Mouse (Mus musculus) cerebellum, adult 2 months (tissue): ENCODE data around the gene Chst3. TPM values are rescaled to one million over a fixed set of nuclear protein-coding genes. Genes with fewer than 3 reads are reported as not detected.
A peak's percentile ranks its signal among the peaks of the same experiment; 100 is the strongest.

ENCODE experiments used
- DNase-seq, 2 experiments: peaks; one replicate each; pipeline ENCODE4 v3.0.0; 2021
- H3K27ac ChIP-seq: fragments of 200-500 bp; 2 replicates; pipeline ENCODE4 v1.5.1; 2012; ENCODE audit warnings: low read length, control low read depth, inconsistent platforms; ENCODE audit not compliant: insufficient read depth
- H3K27me3 ChIP-seq: fragments of 200-500 bp; 2 replicates; pipeline ENCODE4 v1.6.1; 2012; ENCODE audit warnings: inconsistent platforms, mild to moderate bottlenecking, low read length, moderate library complexity; ENCODE audit not compliant: control insufficient read depth, insufficient read depth
- H3K4me1 ChIP-seq: fragments of 200-500 bp; 2 replicates; pipeline ENCODE4 v1.6.1; 2011; ENCODE audit warnings: low read length; ENCODE audit not compliant: control insufficient read depth, insufficient read depth
- H3K4me3 ChIP-seq: fragments of 200-500 bp; replicated peaks from 2 replicates; pipeline ENCODE3; 2011; ENCODE audit warnings: mild to moderate bottlenecking, low read depth, low read length, control low read depth; ENCODE audit not compliant: insufficient read depth
- CTCF ChIP-seq: fragments of 200-500 bp; IDR thresholded peaks from 2 replicates; pipeline ENCODE4 v1.5.1; 2011; ENCODE audit warnings: low read depth, mild to moderate bottlenecking, control low read depth, low read length, moderate library complexity, borderline replicate concordance; ENCODE audit not compliant: insufficient read depth
- POLR2A ChIP-seq: fragments of 200-500 bp; IDR thresholded peaks from 2 replicates; pipeline ENCODE4 v1.6.1; 2011; ENCODE audit warnings: low read length, control low read depth, borderline replicate concordance; ENCODE audit not compliant: insufficient read depth
- WGBS: fragments of 180-500 bp; shearing (Covaris S2); methylation state at CpG from one replicate; pipeline ENCODE4 v1.1.7; 2018; 5-methylcytosine and 5-hydroxymethylcytosine counted together
- polyA plus RNA-seq: library from polyadenylated mRNA; depleted of rRNA; stranded (reverse); fragments of >200 nt; gene quantifications from 2 replicates; pipeline ENCODE4 v1.2.3, GENCODE M21; 2012; rRNA removed

Gene Chst3
- 2.2 TPM in 2 replicates for polyA plus RNA-seq

- no peaks in the 10 kb centered on the region for H3K4me1 ChIP-seq
- H3K4me3 ChIP-seq: peak within 1 kb of the TSS; percentile 32
- TF ChIP-seq POLR2A (no peak), CTCF (no peak)
- no peaks in the 10 kb centered on the region; the same call in 1 of the 2 replicates for H3K27me3 ChIP-seq
- DNase-seq: peak; percentile 35
- no peak within 1 kb of the TSS for H3K27ac ChIP-seq
- 2% methylated on average over 82 of the region's 83 CpGs for WGBS
Measured at GRCm38 (mm10) chr10:60218591-60219499, at the start of gene Chst3. Gene Chst3 (minus strand): TSS chr10:60219260.

GRCm38 (mm10) chr10:60268738-60269137, 49.7 kb upstream of the Chst3 start:
- Histone ChIP-seq H3K27me3 (no peaks in the 10 kb centered on the region), H3K4me3 (no peak overlapping the region), H3K27ac (no peak overlapping the region), H3K4me1 (no peaks in the 10 kb centered on the region)
- WGBS: 92% methylated on average over 11 of the region's 11 CpGs
- no peak for DNase-seq
- TF ChIP-seq CTCF: no peak
- TF ChIP-seq POLR2A: no peak

GRCm38 (mm10) chr10:60266842-60267401, 47.9 kb upstream of the Chst3 start:
- H3K4me3 ChIP-seq: no peak overlapping the region
- no peaks in the 10 kb centered on the region for H3K4me1 ChIP-seq
- no peak overlapping the region for H3K27ac ChIP-seq
- 64% methylated on average over 8 of the region's 8 CpGs for WGBS
- TF ChIP-seq CTCF (no peak), POLR2A (no peak)
- no peak for DNase-seq
- H3K27me3 ChIP-seq: no peaks in the 10 kb centered on the region

- no peak for TF ChIP-seq CTCF
- TF ChIP-seq POLR2A: no peak
- WGBS: 61% methylated on average over 10 of the region's 10 CpGs
- no peak overlapping the region for H3K27ac ChIP-seq
- H3K27me3 ChIP-seq: no peaks in the 10 kb centered on the region
- no peaks in the 10 kb centered on the region for H3K4me1 ChIP-seq
- no peak for DNase-seq
- H3K4me3 ChIP-seq: no peak overlapping the region
Measured at GRCm38 (mm10) chr10:60265252-60265651, 46.2 kb upstream of the Chst3 start.

GRCm38 (mm10) chr10:60263351-60263750, 44.3 kb upstream of the Chst3 start:
- Histone ChIP-seq H3K27ac (no peak overlapping the region), H3K4me3 (no peak overlapping the region), H3K4me1 (no peaks in the 10 kb centered on the region), H3K27me3 (no peaks in the 10 kb centered on the region)
- 92% methylated on average over 7 of the region's 7 CpGs for WGBS
- no peak for DNase-seq
- no peak for TF ChIP-seq POLR2A
- TF ChIP-seq CTCF: no peak

GRCm38 (mm10) chr10:60262386-60262785, 43.3 kb upstream of the Chst3 start:
- H3K4me1 ChIP-seq: no peaks in the 10 kb centered on the region
- no peak overlapping the region for H3K4me3 ChIP-seq
- DNase-seq: peak; percentile 39 to 56
- H3K27ac ChIP-seq: no peak overlapping the region
- no peak for TF ChIP-seq POLR2A
- no peak for TF ChIP-seq CTCF
- WGBS: 20% methylated on average over 3 of the region's 3 CpGs
- no peaks in the 10 kb centered on the region for H3K27me3 ChIP-seq

- H3K4me3 ChIP-seq: no peak overlapping the region
- 55% methylated on average over 5 of the region's 5 CpGs for WGBS
- H3K4me1 ChIP-seq: no peaks in the 10 kb centered on the region
- DNase-seq: no peak
- no peaks in the 10 kb centered on the region for H3K27me3 ChIP-seq
- H3K27ac ChIP-seq: no peak overlapping the region
- TF ChIP-seq CTCF (no peak), POLR2A (no peak)
Measured at GRCm38 (mm10) chr10:60261530-60261929, 42.5 kb upstream of the Chst3 start.
